In genomic region chr11:60776107-60776828, GRCm38 (mm10) we compare ENCODE assay signal across 8 mouse cellular contexts. TPM values are rescaled to one million over a fixed set of nuclear protein-coding genes. Genes with fewer than 3 reads are reported as not detected.
A peak's percentile ranks its signal among the peaks of the same experiment; 100 is the strongest.
DNase-seq lines count a peak whose midpoint lies in the region; ATAC-seq and TF ChIP-seq lines count a peak whose summit lies in the region.

No protein-coding gene starts in this region.

- peak overlapping the region; percentile 80 for H3K9ac ChIP-seq in forebrain, embryonic 13.5 days
- peak overlapping the region; percentile 78 for H3K9ac ChIP-seq in liver, embryonic 14.5 days (replicated peaks)

- intact Hi-C loops in gastrocnemius, adult 2 months (cut with DNase I): loop anchor here (2.0 to 5.0 kb wide), 3 partner anchors 47 to 84 kb away; partner anchors contain the start of gene Mief2
- intact Hi-C loops in left cerebral cortex, postnatal 14 days (cut with DNase I): loop anchor here (2.0 to 5.0 kb wide), 2 partner anchors 47 to 56 kb away; partner anchors contain the start of genes Dhrs7b and Mief2
- intact Hi-C loops in left cerebral cortex, postnatal 4 days (cut with DNase I): no loop called here

- 5% methylated on average over 17 of the region's 17 CpGs for WGBS in forebrain, embryonic 13.5 days
- 4% methylated on average over 17 of the region's 17 CpGs for WGBS in liver, embryonic 14.5 days (ENCODE audit: insufficient replicate concordance)

- peak overlapping the region; percentile 86 for H3K4me2 ChIP-seq in forebrain, embryonic 13.5 days
- H3K4me2 ChIP-seq in liver, embryonic 14.5 days (ENCODE audit: low read depth): peak overlapping the region; percentile 76

- peaks cover 71% of the 10 kb centered on the region for H3K79me3 ChIP-seq in C2C12 (ENCODE audit: low read depth)

- TF ChIP-seq EP300 in liver, embryonic 14.5 days (IDR thresholded peaks at IDR 0.05; ENCODE audit: low read depth): no peak

- DNase-seq in gastrocnemius, adult 2 months: no peak
- DNase-seq in gastrocnemius, postnatal 25 days: no peak
- DNase-seq in liver, embryonic 14.5 days (ENCODE audit: low read depth in 3 of 3, low spot score in 3 of 3): no peak
- no peak for DNase-seq in left cerebral cortex, postnatal 14 days (ENCODE audit: low spot score in 2 of 2)
- no peak for DNase-seq in layer of hippocampus, adult 8-10 months (ENCODE audit: low spot score in 2 of 2)
- DNase-seq in left cerebral cortex, postnatal 4 days: no peak

- peaks cover 94% of the 10 kb centered on the region for H3K79me2 ChIP-seq in C2C12 (ENCODE audit: control insufficient read depth, insufficient read depth)

- H3K9me3 ChIP-seq in forebrain, embryonic 13.5 days (replicated peaks): no peaks in the 10 kb centered on the region
- H3K9me3 ChIP-seq in liver, embryonic 14.5 days (ENCODE audit: control insufficient read depth, low read length): no peaks in the 10 kb centered on the region

- peak overlapping the region; percentile 96 for H3K27ac ChIP-seq in gastrocnemius, adult 2 months
- no peak overlapping the region for H3K27ac ChIP-seq in forebrain, embryonic 13.5 days
- peak overlapping the region; percentile 68 for H3K27ac ChIP-seq in liver, embryonic 14.5 days

- ATAC-seq in forebrain, embryonic 13.5 days: no peak
- no peak for ATAC-seq in liver, embryonic 14.5 days (ENCODE audit: insufficient read depth)

- H3K27me3 ChIP-seq in C2C12 (ENCODE audit: control insufficient read depth, insufficient read depth, insufficient read length): no peaks in the 10 kb centered on the region
- no peaks in the 10 kb centered on the region for H3K27me3 ChIP-seq in forebrain, embryonic 13.5 days
- H3K27me3 ChIP-seq in liver, embryonic 14.5 days (ENCODE audit: control insufficient read depth, insufficient read depth, low read length): no peaks in the 10 kb centered on the region

- H3K36me3 ChIP-seq in C2C12 (ENCODE audit: control insufficient read depth, insufficient read depth): peaks cover 29% of the 10 kb centered on the region
- H3K36me3 ChIP-seq in forebrain, embryonic 13.5 days (ENCODE audit: poor library complexity, severe bottlenecking): peaks cover 22% of the 10 kb centered on the region
- H3K36me3 ChIP-seq in liver, embryonic 14.5 days (replicated peaks; ENCODE audit: control insufficient read depth, insufficient read depth, low read depth): no peaks in the 10 kb centered on the region; the same call in none of the 2 replicates

- H3K4me3 ChIP-seq in gastrocnemius, adult 2 months: peak overlapping the region; percentile 90
- peak overlapping the region; percentile 99 for H3K4me3 ChIP-seq in C2C12 (ENCODE audit: insufficient read depth, poor library complexity, severe bottlenecking)
- peak overlapping the region; percentile 91 for H3K4me3 ChIP-seq in forebrain, embryonic 13.5 days
- peak overlapping the region; percentile 75 to 93 for H3K4me3 ChIP-seq in liver, embryonic 14.5 days (ENCODE audit: insufficient read depth in 1 of 2, low read depth in 2 of 2, low read length in 2 of 2)

- peaks cover 61% of the 10 kb centered on the region for H3K4me1 ChIP-seq in forebrain, embryonic 13.5 days
- H3K4me1 ChIP-seq in liver, embryonic 14.5 days (replicated peaks; ENCODE audit: control insufficient read depth in 2 of 2, insufficient read depth in 2 of 2, low read length in 1 of 2): peaks cover 26 to 44% of the 10 kb centered on the region in 2 experiments

- peak overlapping the region; percentile 73 for H3ac ChIP-seq in C2C12 (ENCODE audit: control insufficient read depth, insufficient read length, low read depth)

- TF ChIP-seq CTCF in gastrocnemius, adult 2 months (IDR thresholded peaks at IDR 0.05): no peak
- no peak for TF ChIP-seq CTCF in C2C12 (IDR thresholded peaks at IDR 0.05; ENCODE audit: control insufficient read depth, insufficient read depth, insufficient read length)
- TF ChIP-seq CTCF in liver, embryonic 14.5 days (IDR thresholded peaks at IDR 0.05; ENCODE audit: low read depth): no peak

TF ChIP-seq in C2C12, 6 proteins besides CTCF, POLR2A, EP300 and RAD21:
- TF ChIP-seq CEBPB (IDR thresholded peaks at IDR 0.05; ENCODE audit: low read depth): no peak
- no peak for TF ChIP-seq MYOG (IDR thresholded peaks at IDR 0.05; ENCODE audit: control insufficient read depth, extremely low read depth, insufficient read length)
- TF ChIP-seq MAX (IDR thresholded peaks at IDR 0.05): no peak
- TF ChIP-seq USF1 (IDR thresholded peaks at IDR 0.05; ENCODE audit: low read depth): no peak
- TF ChIP-seq MYOD1 (IDR thresholded peaks at IDR 0.05; ENCODE audit: control insufficient read depth, insufficient read length, low read depth): no peak
- TF ChIP-seq FOSL1 (IDR thresholded peaks at IDR 0.05; ENCODE audit: insufficient read depth, low read length, poor library complexity, severe bottlenecking): no peak
TF ChIP-seq in C2C12: peak in this region for 0.

RNA-seq across cellular contexts. Expression of gene Top3a, which starts 0.9 kb away (rescaled TPM):
- 1 to 10 TPM; 4.5 to 4.7 TPM for total RNA-seq in gastrocnemius, adult 2 months (2021)
- total RNA-seq in gastrocnemius, postnatal 25 days (2021): 1 to 10 TPM; 3.2 to 3.3 TPM
- 8.4 TPM for polyA plus RNA-seq in C2C12 (2012; fragmentation: generic; extraction: Trizol)
- polyA plus RNA-seq in forebrain, embryonic 13.5 days (2015; fragmentation: Nextera tagmentation; extraction: Ambion mirVana): 14.2 and 15.7 TPM in 2 replicates
- polyA plus RNA-seq in liver, embryonic 14.5 days (2012; rRNA removed): 3.7 and 4.4 TPM in 2 replicates
- 5.0 and 5.6 TPM in 2 replicates for polyA plus RNA-seq in liver, embryonic 14.5 days (2014; fragmentation: Nextera tagmentation; extraction: Ambion mirVana)
- total RNA-seq in left cerebral cortex, postnatal 14 days (2021): 1 to 10 TPM; 3.4 to 3.9 TPM
- total RNA-seq in layer of hippocampus, adult 8-10 months (2022): 1 to 10 TPM; 5.6 to 8.8 (median 6.3) TPM
- total RNA-seq in left cerebral cortex, postnatal 4 days (2021): 1 to 10 TPM; 9.1 to 9.4 TPM

RNA-seq across cellular contexts. Expression of gene Smcr8, which starts 1.1 kb away (rescaled TPM):
- total RNA-seq in gastrocnemius, adult 2 months (2021): 10 to 100 TPM; 19.8 to 20.1 TPM
- 10 to 100 TPM; 13.4 to 15.3 TPM for total RNA-seq in gastrocnemius, postnatal 25 days (2021)
- 9.2 TPM for polyA plus RNA-seq in C2C12 (2012; fragmentation: generic; extraction: Trizol)
- 5.6 and 6.5 TPM in 2 replicates for polyA plus RNA-seq in forebrain, embryonic 13.5 days (2015; fragmentation: Nextera tagmentation; extraction: Ambion mirVana)
- 3.3 and 4.2 TPM in 2 replicates for polyA plus RNA-seq in liver, embryonic 14.5 days (2012; rRNA removed)
- polyA plus RNA-seq in liver, embryonic 14.5 days (2014; fragmentation: Nextera tagmentation; extraction: Ambion mirVana): 3.0 and 3.6 TPM in 2 replicates
- 10 to 100 TPM; 25.5 to 26.5 TPM for total RNA-seq in left cerebral cortex, postnatal 14 days (2021)
- total RNA-seq in layer of hippocampus, adult 8-10 months (2022): 10 to 100 TPM; 31.6 to 38.1 (median 35.7) TPM
- total RNA-seq in left cerebral cortex, postnatal 4 days (2021): 10 to 100 TPM; 23.9 to 24.7 TPM

RNA-seq across cellular contexts. Expression of gene Shmt1, which starts 35.2 kb away (rescaled TPM):
- total RNA-seq in gastrocnemius, adult 2 months (2021): 10 to 100 TPM in 1 of 2 experiments, 1 to 10 TPM in 1; 8.3 to 10.0 TPM
- total RNA-seq in gastrocnemius, postnatal 25 days (2021): 10 to 100 TPM in 1 of 2 experiments, 1 to 10 TPM in 1; 9.1 to 12.2 TPM
- 28.7 TPM for polyA plus RNA-seq in C2C12 (2012; fragmentation: generic; extraction: Trizol)
- polyA plus RNA-seq in forebrain, embryonic 13.5 days (2015; fragmentation: Nextera tagmentation; extraction: Ambion mirVana): 36.9 and 44.6 TPM in 2 replicates
- 22.7 and 26.9 TPM in 2 replicates for polyA plus RNA-seq in liver, embryonic 14.5 days (2012; rRNA removed)
- 34.2 and 41.8 TPM in 2 replicates for polyA plus RNA-seq in liver, embryonic 14.5 days (2014; fragmentation: Nextera tagmentation; extraction: Ambion mirVana)
- 1 to 10 TPM; 1.7 to 2.8 TPM for total RNA-seq in left cerebral cortex, postnatal 14 days (2021)
- total RNA-seq in layer of hippocampus, adult 8-10 months (2022): 10 to 100 TPM in 1 of 4 experiments, 1 to 10 TPM in 3; 4.4 to 11.7 (median 8.5) TPM
- total RNA-seq in left cerebral cortex, postnatal 4 days (2021): 1 to 10 TPM; 4.4 to 5.5 TPM

RNA-seq across cellular contexts. Expression of gene Mief2, which starts 48.1 kb away (rescaled TPM):
- 10 to 100 TPM; 61.9 to 91.0 TPM for total RNA-seq in gastrocnemius, adult 2 months (2021)
- 10 to 100 TPM; 73.9 to 91.2 TPM for total RNA-seq in gastrocnemius, postnatal 25 days (2021)
- polyA plus RNA-seq in C2C12 (2012; fragmentation: generic; extraction: Trizol): 14.0 TPM
- 16.1 and 17.8 TPM in 2 replicates for polyA plus RNA-seq in forebrain, embryonic 13.5 days (2015; fragmentation: Nextera tagmentation; extraction: Ambion mirVana)
- 1.8 and 2.0 TPM in 2 replicates for polyA plus RNA-seq in liver, embryonic 14.5 days (2012; rRNA removed)
- 1.8 and 2.5 TPM in 2 replicates for polyA plus RNA-seq in liver, embryonic 14.5 days (2014; fragmentation: Nextera tagmentation; extraction: Ambion mirVana)
- total RNA-seq in left cerebral cortex, postnatal 14 days (2021): 10 to 100 TPM; 22.3 to 27.6 TPM
- total RNA-seq in layer of hippocampus, adult 8-10 months (2022): 10 to 100 TPM; 20.8 to 22.8 (median 21.8) TPM
- 10 to 100 TPM; 29.9 to 30.5 TPM for total RNA-seq in left cerebral cortex, postnatal 4 days (2021)

RNA-seq across cellular contexts. Expression of gene Flii, which starts 49.2 kb away (rescaled TPM):
- 100 to 1,000 TPM in 1 of 2 experiments, 10 to 100 TPM in 1; 96.1 to 103 TPM for total RNA-seq in gastrocnemius, adult 2 months (2021)
- 10 to 100 TPM; 85.4 to 97.7 TPM for total RNA-seq in gastrocnemius, postnatal 25 days (2021)
- polyA plus RNA-seq in C2C12 (2012; fragmentation: generic; extraction: Trizol): 139 TPM
- polyA plus RNA-seq in forebrain, embryonic 13.5 days (2015; fragmentation: Nextera tagmentation; extraction: Ambion mirVana): 64.2 and 72.5 TPM in 2 replicates
- 19.4 and 35.3 TPM in 2 replicates for polyA plus RNA-seq in liver, embryonic 14.5 days (2012; rRNA removed)
- 22.5 and 25.7 TPM in 2 replicates for polyA plus RNA-seq in liver, embryonic 14.5 days (2014; fragmentation: Nextera tagmentation; extraction: Ambion mirVana)
- 10 to 100 TPM; 42.9 to 49.3 TPM for total RNA-seq in left cerebral cortex, postnatal 14 days (2021)
- 10 to 100 TPM; 66.4 to 79.1 (median 71.5) TPM for total RNA-seq in layer of hippocampus, adult 8-10 months (2022)
- 10 to 100 TPM; 92.3 to 92.6 TPM for total RNA-seq in left cerebral cortex, postnatal 4 days (2021)
